Mouse (Mus musculus) kidney, embryonic 16.5 days (tissue): ENCODE measurements at regions not wholly inside any gene's neighbourhood (a gene's known extent, or its start where the extent isn't known, plus 50 kb on each side); places are given as distances from the start of the nearest gene placed in this dataset.

Experiments used
- ATAC-seq: fragments of 200-750 bp; cut with Nextera tagmentation; 2 replicates; pipeline ENCODE4 v1.8.0; 2017; ENCODE audit warnings: moderate TSS enrichment; ENCODE audit not compliant: low FRiP score, low TSS enrichment
- H3K27ac ChIP-seq: fragments of 300-500 bp; sonication (generic); 2 replicates; pipeline ENCODE4 v1.5.1; 2014; ENCODE audit warnings: low read length
- H3K27me3 ChIP-seq: fragments of 300-500 bp; sonication (generic); 2 replicates; pipeline ENCODE4 v1.6.1; 2014; ENCODE audit warnings: low read length, control low read depth, mixed read lengths; ENCODE audit not compliant: insufficient read depth
- H3K36me3 ChIP-seq: fragments of 300-500 bp; sonication (generic); 2 replicates; pipeline ENCODE4 v1.6.1; 2014; ENCODE audit warnings: low read length, control low read depth, mixed read lengths; ENCODE audit not compliant: insufficient read depth
- H3K4me1 ChIP-seq: fragments of 300-500 bp; sonication (generic); 2 replicates; pipeline ENCODE4 v1.6.1; 2014; ENCODE audit warnings: low read length, control low read depth, mixed read lengths; ENCODE audit not compliant: insufficient read depth
- H3K4me2 ChIP-seq: fragments of 300-500 bp; sonication (generic); replicated peaks from 2 replicates; pipeline ENCODE4 v1.6.1; 2014; ENCODE audit warnings: low read depth, low read length
- H3K4me3 ChIP-seq: fragments of 300-500 bp; sonication (generic); 2 replicates; pipeline ENCODE4 v1.5.1; 2014; ENCODE audit warnings: mild to moderate bottlenecking, low read length
- H3K9ac ChIP-seq: fragments of 300-500 bp; sonication (generic); replicated peaks from 2 replicates; pipeline ENCODE4 v1.6.1; 2014; ENCODE audit warnings: low read length
- H3K9me3 ChIP-seq: fragments of 300-500 bp; sonication (generic); 2 replicates; pipeline ENCODE4 v1.6.1; 2016; ENCODE audit warnings: low read length, control low read depth
- WGBS: fragments of 180-500 bp; shearing (Covaris S2); extraction: QIAGEN DNeasy Blood & Tissue Kit; methylation state at CpG from one replicate; pipeline ENCODE4 v1.1.7; 2014; 5-methylcytosine and 5-hydroxymethylcytosine counted together

GRCm38 (mm10) chr10:120632071-120632470, 155.8 kb upstream of the Hmga2 start:
- ATAC-seq = no peak
- WGBS = 73% methylated on average over 2 of the region's 2 CpGs

DNA sequence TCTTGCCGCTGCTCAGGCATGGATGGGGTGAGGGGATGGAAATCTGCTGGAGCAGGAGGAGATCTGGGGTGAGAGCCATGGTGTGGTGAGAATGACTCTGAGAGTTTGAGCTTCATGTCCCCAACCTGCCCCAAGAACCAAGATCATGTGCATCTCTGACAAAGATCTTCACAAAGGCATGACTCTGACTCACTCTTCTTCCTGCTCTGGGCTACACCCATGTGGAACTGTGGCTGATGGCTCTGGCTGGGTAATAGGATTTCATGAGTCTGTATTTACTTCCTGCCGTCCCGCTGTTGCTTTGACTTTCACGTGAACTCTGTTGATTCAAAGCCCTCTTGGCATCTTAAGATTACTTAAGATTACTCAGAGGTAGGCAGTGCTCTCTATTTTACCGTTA, 151.8 kb upstream of the Hmga2 start:
- no peaks in the 10 kb centered on the region for H3K9me3 ChIP-seq
- H3K27ac ChIP-seq = no peak overlapping the region
- no peaks in the 10 kb centered on the region for H3K27me3 ChIP-seq
- 74% methylated on average over 5 of the region's 5 CpGs for WGBS
- ATAC-seq = no peak
- peaks cover 3% of the 10 kb centered on the region; the same call in 1 of the 2 replicates for H3K4me1 ChIP-seq
- no peaks in the 10 kb centered on the region for H3K36me3 ChIP-seq
- no peak overlapping the region for H3K4me3 ChIP-seq
- H3K9ac ChIP-seq = no peak overlapping the region
- H3K4me2 ChIP-seq = no peak overlapping the region

More at GRCm38 (mm10) chr10:120632071-120632470, 155.8 kb upstream of the Hmga2 start:
- Histone ChIP-seq H3K27me3 (no peaks in the 10 kb centered on the region), H3K36me3 (no peaks in the 10 kb centered on the region), H3K9ac (no peak overlapping the region), H3K9me3 (no peaks in the 10 kb centered on the region), H3K4me1 (no peaks in the 10 kb centered on the region), H3K27ac (no peak overlapping the region), H3K4me3 (no peak overlapping the region), H3K4me2 (no peak overlapping the region)

DNA sequence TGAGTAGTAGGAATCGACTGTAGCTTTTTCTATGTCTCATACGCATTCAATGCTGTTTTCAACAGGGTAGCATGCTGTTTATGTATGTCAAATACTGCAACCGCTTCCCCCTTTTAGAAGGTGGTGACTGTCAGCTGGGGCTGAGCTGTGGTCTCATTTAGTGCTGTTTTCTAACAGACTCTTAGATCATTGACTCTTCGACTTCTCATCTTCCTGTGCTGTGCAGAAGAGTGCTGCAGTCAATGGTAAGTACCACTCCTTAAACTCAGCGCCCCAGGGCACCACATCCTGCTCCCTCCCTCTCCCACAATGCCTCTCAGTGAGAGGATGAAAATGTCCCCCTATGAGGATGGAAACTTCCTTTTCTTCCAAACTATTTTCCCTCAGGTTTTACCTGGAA, 149.2 kb upstream of the Hmga2 start:
- no peak overlapping the region for H3K4me2 ChIP-seq
- H3K4me3 ChIP-seq = no peak overlapping the region
- no peak overlapping the region for H3K9ac ChIP-seq
- no peaks in the 10 kb centered on the region for H3K27me3 ChIP-seq
- ATAC-seq = no peak
- H3K9me3 ChIP-seq = no peaks in the 10 kb centered on the region
- no peaks in the 10 kb centered on the region for H3K36me3 ChIP-seq
- peaks cover 3% of the 10 kb centered on the region; the same call in 1 of the 2 replicates for H3K4me1 ChIP-seq
- no peak overlapping the region for H3K27ac ChIP-seq
- 65% methylated on average over 5 of the region's 5 CpGs for WGBS

DNA sequence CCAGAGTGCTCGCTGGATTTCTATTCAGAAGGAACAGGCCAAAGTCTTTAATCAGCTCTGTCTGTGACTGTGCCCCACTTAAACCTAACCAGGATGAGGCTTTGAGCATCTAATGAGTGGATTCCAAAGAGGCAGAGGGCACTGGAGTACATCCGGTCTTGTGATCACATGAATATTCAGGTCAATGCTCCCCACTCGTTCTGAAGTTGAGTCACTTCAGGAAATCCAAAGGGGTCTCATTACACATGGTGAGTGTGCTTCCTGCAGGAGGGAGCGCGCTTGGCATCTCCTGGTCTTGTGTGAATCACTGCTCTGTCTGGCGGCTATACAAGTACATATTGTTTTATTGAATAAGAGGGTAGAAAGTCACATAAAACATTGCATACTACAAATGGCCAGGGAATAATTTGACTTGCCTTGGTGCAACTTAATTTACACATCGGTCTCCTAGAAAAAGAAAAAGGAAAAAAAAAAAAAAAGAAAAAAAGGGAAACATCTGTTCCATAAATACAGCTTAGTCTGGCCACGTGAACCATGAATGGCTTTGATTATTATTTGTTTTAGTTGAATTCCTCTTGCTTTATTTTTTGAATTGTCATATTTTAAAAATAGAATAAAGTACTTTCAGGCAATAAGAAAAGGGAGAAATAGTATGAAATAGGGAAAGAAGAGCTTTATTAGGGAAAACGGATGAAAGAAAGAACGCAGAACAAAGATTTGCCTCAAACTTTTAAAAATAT, 148.1 kb upstream of the Hmga2 start:
- Histone ChIP-seq H3K27me3 (no peaks in the 10 kb centered on the region), H3K4me1 (peaks cover 3% of the 10 kb centered on the region; the same call in 1 of the 2 replicates), H3K9me3 (no peaks in the 10 kb centered on the region), H3K4me3 (no peak overlapping the region), H3K9ac (no peak overlapping the region), H3K27ac (no peak overlapping the region), H3K36me3 (no peaks in the 10 kb centered on the region), H3K4me2 (no peak overlapping the region)
- WGBS = 48% methylated on average over 10 of the region's 10 CpGs
- ATAC-seq = peak; percentile 42; the same call in 1 of the 2 replicates

- Histone ChIP-seq H3K27me3 (no peaks in the 10 kb centered on the region), H3K9ac (no peak overlapping the region), H3K4me2 (no peak overlapping the region), H3K36me3 (no peaks in the 10 kb centered on the region), H3K27ac (no peak overlapping the region), H3K4me3 (no peak overlapping the region), H3K9me3 (no peaks in the 10 kb centered on the region), H3K4me1 (peaks cover 15% of the 10 kb centered on the region)
- no peak for ATAC-seq
- WGBS = 48% methylated on average over 5 of the region's 5 CpGs
Observed at GRCm38 (mm10) chr10:120616406-120617015, 140.2 kb upstream of the Hmga2 start.

DNA sequence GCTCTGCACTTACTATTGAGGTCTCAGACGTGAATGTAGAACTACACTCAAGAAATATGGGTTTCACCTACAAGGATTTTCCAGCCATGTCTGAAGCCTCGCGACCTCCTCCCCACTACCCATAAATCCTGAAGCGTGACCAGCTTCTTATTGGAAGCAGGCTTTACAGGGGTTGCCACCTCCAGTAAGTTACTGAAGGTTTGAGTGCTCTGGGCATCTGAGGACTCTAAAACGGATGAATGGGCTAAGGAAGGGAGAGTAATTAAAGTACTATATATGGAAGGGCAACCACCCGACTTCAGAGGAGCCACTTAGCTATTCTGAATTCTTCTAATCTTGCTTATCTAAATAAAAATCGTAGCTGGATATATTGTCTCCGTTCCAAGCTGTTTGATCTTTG, 136.1 kb upstream of the Hmga2 start:
- no peak overlapping the region for H3K4me2 ChIP-seq
- no peaks in the 10 kb centered on the region for H3K27me3 ChIP-seq
- peak; percentile 70 for ATAC-seq
- H3K4me3 ChIP-seq = no peak overlapping the region
- peaks cover 18% of the 10 kb centered on the region for H3K4me1 ChIP-seq
- no peak overlapping the region for H3K9ac ChIP-seq
- H3K36me3 ChIP-seq = no peaks in the 10 kb centered on the region
- H3K27ac ChIP-seq = no peak overlapping the region
- WGBS = 8% methylated on average over 8 of the region's 8 CpGs
- H3K9me3 ChIP-seq = no peaks in the 10 kb centered on the region

DNA sequence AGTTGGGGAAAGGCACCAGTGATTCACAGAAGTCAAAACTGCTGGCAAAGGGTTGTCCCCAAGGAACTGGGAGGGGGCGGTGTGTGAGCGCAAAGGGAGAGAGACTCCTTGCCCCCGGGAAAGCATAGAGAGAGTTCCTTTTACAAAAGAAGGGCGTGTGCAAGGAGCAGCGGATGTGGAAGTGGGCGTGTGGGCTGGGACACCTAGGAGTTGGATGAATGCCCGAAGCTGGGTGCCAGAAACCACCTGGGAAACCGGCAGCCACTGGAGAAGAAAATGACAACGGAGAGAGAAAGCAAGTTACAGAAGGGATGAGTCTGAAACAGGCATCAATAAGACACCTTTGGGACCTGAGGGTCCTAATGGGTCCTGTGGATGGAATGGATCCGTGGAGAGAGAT, 133.8 kb upstream of the Hmga2 start:
- no peak overlapping the region for H3K27ac ChIP-seq
- 77% methylated on average over 10 of the region's 10 CpGs for WGBS
- H3K27me3 ChIP-seq = no peaks in the 10 kb centered on the region
- H3K4me1 ChIP-seq = peaks cover 12% of the 10 kb centered on the region
- no peaks in the 10 kb centered on the region for H3K9me3 ChIP-seq
- H3K9ac ChIP-seq = no peak overlapping the region
- H3K36me3 ChIP-seq = no peaks in the 10 kb centered on the region
- H3K4me2 ChIP-seq = no peak overlapping the region
- H3K4me3 ChIP-seq = no peak overlapping the region
- ATAC-seq = no peak

DNA sequence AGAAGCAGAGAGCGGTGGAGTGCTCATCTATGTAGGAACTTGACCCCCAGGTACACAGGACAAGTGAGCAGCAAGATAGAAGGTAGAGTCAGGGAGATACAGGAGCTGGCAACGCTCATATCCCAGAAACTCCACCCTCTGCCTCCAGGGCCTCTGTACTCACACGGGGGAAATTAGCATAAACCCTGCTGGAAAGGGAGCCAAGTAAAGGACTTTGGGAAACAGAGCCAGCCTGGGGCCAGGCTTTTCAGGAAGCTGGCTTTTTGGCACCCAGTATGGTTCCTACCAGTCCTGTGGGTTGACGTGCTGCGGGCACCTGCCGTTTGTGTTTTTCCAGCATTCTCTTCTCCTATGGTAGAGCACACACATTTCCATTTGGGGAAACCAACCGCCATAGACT, 128.2 kb upstream of the Hmga2 start:
- H3K4me2 ChIP-seq = no peak overlapping the region
- no peaks in the 10 kb centered on the region for H3K27me3 ChIP-seq
- H3K27ac ChIP-seq = no peak overlapping the region
- WGBS = 68% methylated on average over 7 of the region's 7 CpGs
- no peak overlapping the region for H3K4me3 ChIP-seq
- no peaks in the 10 kb centered on the region for H3K9me3 ChIP-seq
- no peaks in the 10 kb centered on the region for H3K4me1 ChIP-seq
- no peaks in the 10 kb centered on the region for H3K36me3 ChIP-seq
- H3K9ac ChIP-seq = no peak overlapping the region
- no peak for ATAC-seq

GRCm38 (mm10) chr10:120603167-120603566, 126.9 kb upstream of the Hmga2 start:
- H3K27ac ChIP-seq = no peak overlapping the region
- H3K9me3 ChIP-seq = no peaks in the 10 kb centered on the region
- no peak overlapping the region for H3K4me2 ChIP-seq
- peaks cover 1% of the 10 kb centered on the region; the same call in 1 of the 2 replicates for H3K4me1 ChIP-seq
- no peak overlapping the region for H3K9ac ChIP-seq
- H3K4me3 ChIP-seq = no peak overlapping the region
- H3K36me3 ChIP-seq = no peaks in the 10 kb centered on the region
- ATAC-seq = no peak
- WGBS = 86% methylated on average over 4 of the region's 4 CpGs
- no peaks in the 10 kb centered on the region for H3K27me3 ChIP-seq

DNA sequence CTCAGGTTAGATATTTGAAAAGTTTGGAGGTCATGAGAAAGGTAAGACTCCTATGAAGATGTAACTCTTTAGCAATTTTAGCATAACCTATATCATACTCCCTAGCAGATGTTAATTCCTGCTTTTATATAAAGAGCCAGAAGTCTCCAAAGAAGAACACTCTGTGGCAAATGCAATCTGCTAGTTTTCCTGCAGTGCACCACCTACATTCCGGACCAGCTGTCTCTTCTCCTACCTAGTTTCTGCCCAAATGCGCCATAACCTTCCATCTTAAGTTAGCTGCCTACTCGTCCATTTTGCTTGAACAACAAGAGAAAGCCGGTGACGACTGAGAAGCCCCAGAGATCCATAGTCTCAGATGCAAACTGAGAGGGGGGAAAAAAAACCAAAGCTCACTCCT, 124.5 kb upstream of the Hmga2 start:
- 85% methylated on average over 5 of the region's 5 CpGs for WGBS

More for the DNA sequence above, 124.5 kb upstream of the Hmga2 start:
- no peak overlapping the region for H3K27ac ChIP-seq
- no peaks in the 10 kb centered on the region for H3K9me3 ChIP-seq
- no peak overlapping the region for H3K9ac ChIP-seq
- ATAC-seq = no peak
- H3K4me1 ChIP-seq = peaks cover 10% of the 10 kb centered on the region
- no peaks in the 10 kb centered on the region for H3K27me3 ChIP-seq
- H3K36me3 ChIP-seq = no peaks in the 10 kb centered on the region
- H3K4me3 ChIP-seq = no peak overlapping the region
- H3K4me2 ChIP-seq = no peak overlapping the region
